Mouse (Mus musculus) brain, embryonic 14.5 days (tissue): ENCODE measurements around the gene Mrps11.

Source experiments
- CTCF ChIP-seq: fragments of 200-500 bp; IDR thresholded peaks from 2 replicates; pipeline ENCODE4 v1.5.1; 2012; ENCODE audit warnings: inconsistent platforms, mild to moderate bottlenecking, moderate library complexity, borderline replicate concordance; ENCODE audit not compliant: insufficient read depth, insufficient read length; ENCODE audit errors: extremely low read depth
- POLR2A ChIP-seq: fragments of 200-500 bp; IDR thresholded peaks from 2 replicates; pipeline ENCODE4 v1.6.1; 2012; ENCODE audit warnings: mild to moderate bottlenecking, inconsistent platforms, borderline replicate concordance; ENCODE audit not compliant: poor library complexity, insufficient read depth, insufficient read length, severe bottlenecking; ENCODE audit errors: extremely low read depth

DNA sequence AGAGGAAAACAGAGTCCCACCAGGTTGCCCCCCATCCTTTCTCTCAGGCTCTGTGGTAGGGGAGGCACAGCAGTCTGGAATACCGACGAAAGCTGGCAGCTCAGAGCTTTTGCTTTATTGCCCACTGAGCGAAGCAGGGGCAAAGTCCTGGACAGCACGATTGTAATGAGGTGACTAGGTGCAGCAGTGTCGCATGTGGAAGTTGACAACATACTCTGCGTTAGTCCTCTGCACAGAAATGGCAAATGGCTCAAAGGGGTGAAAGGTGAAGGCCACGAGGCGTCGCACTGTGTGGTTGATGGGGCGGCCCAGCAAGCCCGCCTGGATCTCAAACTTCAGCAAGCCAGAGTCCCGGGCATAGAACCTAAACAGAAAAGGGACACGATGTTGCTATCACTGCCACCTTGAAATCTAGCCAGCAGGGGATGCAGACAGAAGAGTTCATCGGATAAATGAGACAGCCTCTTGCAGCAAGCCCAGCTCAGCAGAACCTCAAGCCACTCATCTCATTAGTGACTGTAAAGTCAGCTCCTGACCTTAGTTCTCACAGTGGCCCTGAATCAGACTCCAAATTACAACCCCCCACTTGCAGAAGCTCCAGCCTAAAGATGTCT is 44.9 kb downstream of the Mrps11 start:
- no peak for TF ChIP-seq POLR2A
- no peak for TF ChIP-seq CTCF
